Mouse (Mus musculus) large intestine, adult 2 months (tissue): ENCODE data around the gene Hs2st1. TPM values are rescaled to one million over a fixed set of nuclear protein-coding genes. Genes with fewer than 3 reads are reported as not detected.

ENCODE experiments used
- DNase-seq: peaks from one replicate; pipeline ENCODE4 v3.0.0-alpha.2; 2012; ENCODE audit warnings: low read depth, low spot score
- WGBS: fragments of 180-500 bp; shearing (Covaris S2); methylation state at CpG from one replicate; pipeline ENCODE4 v1.1.7; 2018; 5-methylcytosine and 5-hydroxymethylcytosine counted together
- polyA plus RNA-seq: library from polyadenylated mRNA; depleted of rRNA; stranded (reverse); fragments of >200 nt; gene quantifications from 2 replicates; pipeline ENCODE4 v1.2.3, GENCODE M21; 2012; rRNA removed

The Hs2st1 gene
- polyA plus RNA-seq, 1 experiment = 3.2 TPM

DNA sequence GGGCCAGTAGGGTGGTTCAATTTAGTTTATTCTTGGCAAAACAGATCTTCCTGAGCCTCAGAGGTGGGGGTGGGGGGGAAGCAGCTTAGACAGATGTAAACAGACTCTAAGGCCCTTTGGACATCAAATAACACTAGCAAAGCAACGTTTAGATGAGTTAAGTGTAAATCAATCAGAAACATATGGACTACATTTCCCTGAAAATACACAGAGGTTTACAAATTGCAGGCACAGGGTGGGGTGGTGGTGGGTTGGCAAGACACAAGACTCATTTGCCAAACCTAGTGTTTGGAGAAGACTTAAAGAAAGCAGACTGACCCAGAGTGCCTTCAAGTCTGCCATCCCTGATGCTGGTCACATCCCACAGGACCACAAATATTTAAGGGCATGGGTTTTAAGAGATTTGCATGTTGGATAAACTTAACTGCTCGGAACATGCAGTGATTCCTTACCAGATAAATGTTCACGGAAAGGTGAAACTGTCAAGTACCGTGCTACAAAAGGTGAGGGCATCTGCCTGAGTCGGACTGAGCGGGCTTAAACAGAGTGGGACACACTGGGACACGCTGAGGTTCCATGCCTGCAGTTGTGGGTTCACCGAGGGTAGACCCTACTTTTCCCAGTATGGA, 158.2 kb downstream of the Hs2st1 start:
- 48% methylated on average over 8 of the region's 8 CpGs for WGBS
- no peak for DNase-seq

DNA sequence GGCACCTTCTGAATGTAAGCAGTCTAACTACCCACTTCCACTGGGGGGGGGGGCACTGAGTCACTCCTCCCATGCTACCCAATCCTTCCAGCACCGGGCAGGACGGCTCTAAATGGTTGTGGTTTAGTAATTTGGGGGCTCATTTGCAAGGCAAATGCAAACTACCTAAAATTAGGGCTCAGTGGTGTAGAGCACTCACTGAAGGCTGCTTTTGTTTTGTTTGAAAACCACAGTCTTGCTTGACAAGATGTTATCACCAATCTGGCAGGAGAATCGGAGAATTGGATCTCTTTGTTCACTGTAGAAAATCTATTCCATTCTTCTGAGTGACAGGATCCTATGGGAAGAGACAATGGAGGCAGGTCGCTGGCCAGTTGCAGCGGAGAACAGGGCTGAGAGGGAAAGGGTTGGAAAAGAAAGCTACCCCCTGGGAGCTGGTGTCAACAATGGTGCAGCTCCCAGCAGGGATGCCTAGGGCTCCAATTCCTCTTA, 158.9 kb downstream of the Hs2st1 start:
- 58% methylated on average over 5 of the region's 5 CpGs for WGBS

DNA sequence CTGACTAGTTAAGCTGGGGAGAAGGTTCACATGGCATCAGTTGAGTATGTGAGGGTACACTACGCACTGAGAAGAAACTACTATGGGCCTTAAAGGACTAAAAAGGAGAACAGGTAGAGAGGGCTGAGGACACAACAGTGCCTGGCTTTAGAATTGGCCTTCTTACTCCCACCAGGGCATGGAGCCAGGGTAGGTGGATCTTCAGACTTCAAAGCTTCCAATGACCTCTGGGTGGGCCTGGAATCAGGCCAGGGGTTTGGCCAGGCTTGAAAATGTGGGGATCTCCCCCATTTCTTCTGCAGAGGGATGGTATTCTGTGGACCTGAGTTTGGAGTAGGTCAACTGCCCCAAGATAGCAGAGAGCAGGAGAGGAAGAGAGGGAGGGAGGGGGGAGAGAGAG, 161.0 kb downstream of the Hs2st1 start:
- DNase-seq = no peak
- WGBS = 93% methylated on average over 1 of the region's 1 CpGs

More for the DNA sequence above, 158.9 kb downstream of the Hs2st1 start:
- no peak for DNase-seq

DNA sequence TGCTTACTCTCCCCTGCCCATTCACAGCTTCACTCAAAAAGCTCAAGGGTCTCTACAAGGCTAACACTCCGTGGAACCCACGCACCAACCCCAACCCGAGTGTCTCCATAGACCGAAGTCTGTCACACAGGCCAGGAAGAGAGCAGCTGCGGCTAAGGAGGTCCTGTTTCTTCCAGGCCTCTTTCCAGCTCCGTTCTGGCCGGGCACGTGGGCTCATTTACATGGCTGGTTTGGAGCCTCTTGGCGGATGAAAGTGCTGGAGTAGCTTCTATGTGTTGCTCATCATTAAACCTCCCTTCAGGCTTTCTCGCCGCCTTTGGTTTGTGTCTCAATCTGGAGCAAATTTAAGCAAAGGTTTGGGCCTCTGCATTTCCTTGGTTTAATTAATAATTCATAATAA, 164.7 kb downstream of the Hs2st1 start:
- DNase-seq = no peak
- WGBS = 73% methylated on average over 11 of the region's 11 CpGs

DNA sequence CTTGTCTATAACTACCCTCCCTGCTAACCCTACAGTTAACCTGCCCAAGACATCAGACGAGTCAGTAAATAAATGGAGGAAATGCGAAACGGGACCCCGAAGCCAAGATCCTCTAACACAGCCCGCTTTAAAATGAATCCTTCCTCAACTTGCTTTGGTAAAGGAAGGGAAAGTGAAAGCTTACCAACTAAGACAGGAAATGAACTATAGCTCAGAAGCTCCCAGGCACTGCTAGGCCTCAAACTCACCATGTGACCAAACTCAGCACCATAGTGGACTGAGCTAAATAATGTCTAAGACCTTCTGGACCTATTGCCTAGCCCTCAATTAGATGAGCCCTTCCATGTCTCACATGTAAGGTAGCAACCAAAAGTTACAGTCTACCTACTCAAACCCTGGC, 168.7 kb downstream of the Hs2st1 start:
- no peak for DNase-seq
- WGBS = 88% methylated on average over 5 of the region's 5 CpGs

DNA sequence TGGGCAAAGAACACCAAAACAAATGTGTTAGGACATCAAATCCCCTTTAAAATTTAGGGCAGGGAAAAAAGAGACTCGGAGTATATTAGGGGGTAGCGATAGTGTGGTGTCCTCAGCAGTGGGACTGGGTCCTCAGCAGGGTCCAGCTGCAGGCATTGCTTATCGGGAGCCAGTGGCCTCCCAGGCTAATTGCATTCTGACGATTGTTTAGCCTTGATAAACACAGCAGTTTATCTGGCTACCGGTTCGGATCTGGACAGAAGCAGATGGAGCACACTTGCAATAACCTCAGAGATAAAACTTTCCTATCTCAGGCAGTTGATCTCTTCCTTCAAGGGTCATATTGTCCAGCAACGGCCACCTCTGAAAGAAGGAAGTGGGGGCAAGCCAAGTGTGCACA, 169.1 kb downstream of the Hs2st1 start:
- 51% methylated on average over 7 of the region's 7 CpGs for WGBS
- DNase-seq = no peak

DNA sequence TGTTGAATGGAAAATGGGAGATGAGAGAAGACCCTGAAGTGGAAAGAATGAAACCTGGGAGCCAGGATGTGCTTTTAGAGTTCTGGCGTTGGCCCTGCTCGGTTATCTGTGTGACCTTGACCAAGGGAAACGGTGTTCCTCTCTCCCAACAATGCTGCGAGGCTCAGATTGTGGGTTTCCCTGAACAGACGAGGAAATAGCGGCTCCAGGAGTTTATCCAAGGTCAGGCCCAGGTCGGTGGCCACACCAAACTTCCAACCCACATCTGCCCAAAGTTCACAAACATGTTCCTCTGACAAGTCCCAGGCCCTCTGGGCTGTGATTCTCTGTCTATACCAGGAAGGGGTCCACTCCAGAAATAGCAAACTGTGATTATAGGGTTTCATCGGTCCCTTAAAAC, 169.6 kb downstream of the Hs2st1 start:
- no peak for DNase-seq

DNA sequence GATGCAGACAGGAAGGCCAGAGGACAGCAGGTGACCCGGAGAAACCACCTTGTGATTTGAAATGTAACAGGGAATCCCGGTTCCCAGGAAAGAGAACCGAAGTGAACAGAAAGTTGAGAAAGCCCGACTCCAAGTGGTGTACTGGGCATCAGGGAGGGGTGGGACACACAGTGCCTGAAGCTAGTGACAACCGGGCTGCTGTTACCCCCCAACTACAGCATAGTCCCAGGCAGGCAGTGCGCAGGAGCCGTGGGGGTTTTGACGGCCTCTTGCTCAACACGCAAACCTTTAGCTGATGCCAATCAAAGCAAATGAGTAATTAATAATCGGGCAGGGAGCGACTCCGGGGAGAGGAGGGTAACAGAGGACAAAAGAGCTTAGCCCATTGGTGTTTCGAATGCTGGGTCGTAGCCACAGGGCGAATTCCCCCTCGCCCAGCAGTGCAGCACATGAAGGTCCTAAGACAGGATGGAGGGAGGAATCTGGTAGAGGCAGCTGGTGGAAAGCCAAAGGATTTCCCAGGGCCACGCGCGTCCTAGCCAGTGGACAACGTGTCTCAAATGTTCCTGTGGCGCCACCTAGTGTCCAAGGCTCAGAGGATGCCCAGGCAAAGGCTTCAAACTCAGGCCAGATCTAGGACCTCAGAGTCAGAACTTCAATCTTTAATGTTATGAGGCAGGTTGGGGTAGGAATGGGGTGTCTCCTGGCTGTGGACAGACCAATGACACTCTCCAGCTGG, 170.5 kb downstream of the Hs2st1 start:
- DNase-seq = peak; percentile 44

More for the DNA sequence above, 169.6 kb downstream of the Hs2st1 start:
- 67% methylated on average over 8 of the region's 8 CpGs for WGBS

DNA sequence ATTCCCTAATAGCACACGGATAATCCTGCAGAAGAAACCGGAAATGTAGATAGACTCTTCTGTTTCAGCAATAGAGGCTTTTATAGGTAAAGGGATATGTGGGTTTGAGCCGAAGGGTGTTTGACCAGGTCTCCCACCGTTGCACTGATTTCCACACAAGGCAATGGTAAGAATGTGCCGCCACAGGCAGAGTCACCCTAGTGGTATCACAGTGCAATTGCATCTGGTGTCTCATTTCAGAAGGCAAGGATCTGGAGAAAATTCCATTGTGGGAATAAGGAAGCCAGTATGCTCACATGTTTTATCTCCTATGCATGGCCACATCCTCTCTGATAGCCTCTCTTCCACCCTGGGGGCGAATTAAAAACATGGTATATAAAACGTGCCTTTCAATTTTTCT, 171.8 kb downstream of the Hs2st1 start:
- 86% methylated on average over 7 of the region's 7 CpGs for WGBS
- DNase-seq = no peak

More for the DNA sequence above, 170.5 kb downstream of the Hs2st1 start:
- 50% methylated on average over 21 of the region's 21 CpGs for WGBS

DNA sequence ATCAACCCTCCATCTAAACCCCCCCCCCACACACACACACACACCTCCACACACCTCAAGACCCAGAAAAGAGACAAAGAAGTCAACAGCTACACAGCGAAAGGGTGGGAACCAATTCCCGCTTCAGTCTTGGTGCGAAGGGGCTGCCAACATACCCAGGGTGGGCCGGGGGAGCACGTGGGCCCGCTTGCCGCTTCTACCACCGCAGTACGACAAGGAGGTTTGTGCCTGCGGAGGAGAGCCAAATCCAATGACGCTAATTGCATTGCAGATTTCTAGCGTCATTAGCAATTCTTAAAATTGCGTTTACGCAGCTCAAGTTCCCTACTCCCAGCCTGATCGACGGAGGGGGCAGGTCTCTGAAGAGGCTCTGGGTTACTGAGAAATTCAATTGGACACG, 173.5 kb downstream of the Hs2st1 start:
- WGBS = 72% methylated on average over 17 of the region's 17 CpGs
- no peak for DNase-seq

DNA sequence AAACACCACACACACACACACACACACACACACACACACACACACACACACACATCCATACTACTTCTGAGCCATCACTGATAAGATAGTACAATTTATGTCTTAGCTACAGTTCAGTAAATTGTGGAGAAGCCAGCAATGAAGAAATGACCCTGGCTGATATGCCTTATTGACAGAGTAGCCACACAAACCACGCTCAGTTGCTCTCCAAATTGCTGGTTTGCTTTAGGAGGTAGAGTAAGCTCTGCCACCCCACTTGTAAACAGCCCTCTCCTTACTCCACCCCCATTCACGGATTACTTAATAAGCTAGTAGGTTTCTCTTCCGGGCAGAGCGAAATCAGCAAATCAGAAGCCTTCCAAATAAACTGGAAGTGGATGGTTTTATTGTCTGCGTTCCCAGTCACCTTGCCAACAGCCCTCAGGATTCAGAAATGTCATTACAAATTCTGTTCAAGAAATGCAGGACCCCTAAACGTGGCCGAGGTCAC, 175.5 kb downstream of the Hs2st1 start:
- 37% methylated on average over 7 of the region's 7 CpGs for WGBS
- no peak for DNase-seq

DNA sequence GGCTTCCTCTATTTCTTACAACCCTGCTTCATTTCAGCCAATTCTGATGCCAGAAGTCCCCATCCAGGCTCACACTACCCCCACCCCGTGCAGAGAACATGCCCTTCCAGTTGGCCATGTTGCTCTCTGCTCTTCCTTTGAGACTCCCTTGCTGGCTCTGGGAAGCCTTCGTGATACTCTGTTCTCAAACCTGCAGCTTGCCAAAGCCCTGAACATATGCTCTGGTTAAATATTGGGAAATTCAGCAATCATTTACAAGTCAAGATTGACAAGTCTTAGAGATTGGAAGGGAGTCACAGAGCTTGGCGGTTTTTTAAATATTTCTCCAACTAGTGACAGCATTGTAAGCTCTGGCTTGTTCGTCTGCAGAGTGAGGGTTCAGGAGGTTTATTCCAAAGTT, 183.5 kb downstream of the Hs2st1 start:
- 40% methylated on average over 4 of the region's 4 CpGs for whole genome bisulfite sequencing
- no peak for DNase-seq

DNA sequence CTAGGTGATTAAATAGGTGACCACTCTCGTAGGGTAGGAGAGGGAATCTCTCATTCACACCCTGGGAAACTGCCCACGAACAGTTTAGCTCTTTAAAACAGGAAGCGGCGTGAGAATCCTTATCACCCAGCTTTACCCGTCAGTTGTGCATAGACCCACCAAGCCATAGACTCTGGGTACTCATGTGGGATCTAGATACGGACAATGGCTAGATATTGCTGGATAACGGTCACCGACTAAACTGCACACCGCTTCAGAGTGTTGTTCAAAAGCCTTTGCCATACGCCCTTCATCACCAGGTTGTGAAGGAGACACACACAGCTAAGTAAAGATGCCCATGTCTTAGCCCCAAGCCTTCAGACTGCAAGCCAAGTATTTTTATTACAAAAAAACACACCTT, 185.3 kb downstream of the Hs2st1 start:
- WGBS = 87% methylated on average over 10 of the region's 10 CpGs
- no peak for DNase-seq

DNA sequence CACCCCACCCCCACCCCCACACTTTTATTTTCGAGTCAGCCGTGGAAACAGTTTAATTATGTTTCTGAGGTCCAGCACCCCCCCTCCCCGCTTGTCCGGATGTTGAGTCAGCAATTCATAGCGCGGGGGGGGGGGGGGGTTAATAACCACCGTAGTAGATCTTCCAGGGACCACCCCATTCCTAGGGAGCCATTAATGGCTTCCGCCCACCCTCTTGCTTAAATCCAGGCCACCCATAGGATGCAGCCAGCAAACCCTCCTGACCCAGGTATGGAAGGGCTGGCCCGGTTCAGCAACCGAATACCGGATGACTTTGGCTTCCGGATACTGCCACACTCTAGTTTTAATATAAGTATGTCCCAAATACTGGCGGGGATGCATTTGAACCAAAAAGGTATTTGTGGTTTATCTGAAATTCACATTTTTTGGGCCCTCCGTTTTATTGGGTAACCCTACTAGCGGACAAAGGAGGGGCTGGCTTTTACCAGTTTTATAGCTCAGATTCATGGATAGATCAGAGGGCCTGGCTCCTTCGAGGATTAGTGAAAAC, 188.5 kb downstream of the Hs2st1 start:
- DNase-seq = no peak
- WGBS = 24% methylated on average over 16 of the region's 16 CpGs

DNA sequence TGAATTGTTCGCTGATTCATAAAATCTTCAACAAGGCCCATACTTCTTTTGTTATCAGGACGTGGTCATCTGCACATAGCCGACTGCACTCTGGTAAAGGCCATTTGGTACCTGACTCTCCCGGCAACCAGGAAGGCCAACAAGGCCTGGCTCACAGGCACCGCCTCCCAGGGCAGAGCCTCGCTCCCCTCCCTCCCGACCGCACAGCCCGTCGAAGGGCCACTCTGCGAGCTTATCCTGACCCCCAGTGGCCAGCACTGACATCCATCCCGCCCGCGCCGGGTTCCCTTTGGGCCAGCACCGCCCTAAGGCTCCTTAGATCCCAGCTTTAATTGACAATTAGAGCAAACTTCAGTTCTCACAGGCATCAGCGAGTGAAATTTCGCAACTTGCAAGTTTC, 189.1 kb downstream of the Hs2st1 start:
- WGBS = 3% methylated on average over 18 of the region's 18 CpGs
- peak; percentile 32 for DNase-seq

DNA sequence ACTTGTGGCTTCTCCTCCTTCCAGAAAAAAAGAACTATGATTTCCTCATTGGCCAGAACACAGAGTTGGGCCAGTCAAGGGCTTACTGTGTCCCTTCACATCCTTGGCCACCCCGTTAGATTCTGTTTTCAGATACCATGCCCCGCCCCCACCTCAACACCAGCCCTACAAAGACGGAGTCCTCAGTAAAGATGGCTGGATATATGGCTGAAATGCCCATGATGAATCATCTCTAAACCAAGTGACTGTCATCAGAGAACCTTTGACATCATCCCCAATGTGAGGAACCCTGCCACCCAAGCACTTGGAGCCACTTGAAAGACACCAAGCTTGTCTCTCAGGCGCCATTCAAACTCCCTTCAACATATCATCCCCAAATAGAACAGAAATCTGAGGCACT, 190.2 kb downstream of the Hs2st1 start:
- 82% methylated on average over 4 of the region's 4 CpGs for WGBS
- DNase-seq = no peak

Other genes with a start within 250 kb of the Hs2st1 start
- 129 and 135 TPM in 2 replicates for gene Selenof, start 123 bp upstream of the Hs2st1 start, polyA plus RNA-seq
- 18.7 and 19.1 TPM in 2 replicates for gene Sh3glb1, start 150.2 kb upstream of the Hs2st1 start, polyA plus RNA-seq
- 3.4 and 7.0 TPM in 2 replicates for gene Clca3a1, start 190.8 kb upstream of the Hs2st1 start, polyA plus RNA-seq
- 8.8 and 15.4 TPM in 2 replicates for gene Clca3a2, start 249.3 kb upstream of the Hs2st1 start, polyA plus RNA-seq